Mouse (Mus musculus): ENCODE data around the gene Fads3.

Fads3 gene

DNA sequence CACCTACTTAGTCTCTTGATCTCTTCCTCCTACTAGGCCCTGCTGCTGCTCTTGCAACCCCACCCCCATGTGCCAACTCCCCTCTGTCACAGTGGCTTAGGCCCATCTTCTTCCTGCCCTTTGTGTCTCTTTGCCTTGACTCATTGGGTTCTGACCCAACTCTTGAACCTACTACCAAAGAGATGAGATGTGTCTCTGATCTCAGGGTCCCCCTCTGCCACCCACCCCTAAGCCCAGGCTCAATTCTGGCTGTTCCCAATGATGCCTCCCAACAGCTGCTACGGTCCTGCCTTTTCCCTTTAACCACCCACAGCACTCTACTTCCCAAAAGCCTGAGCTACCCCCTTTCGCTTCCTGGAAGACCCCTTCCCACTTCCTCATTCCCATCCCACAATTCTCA lies 19.4 kb upstream of the Fads3 start:
- DNase-seq (ENCODE audit: low spot score): no peak

DNA sequence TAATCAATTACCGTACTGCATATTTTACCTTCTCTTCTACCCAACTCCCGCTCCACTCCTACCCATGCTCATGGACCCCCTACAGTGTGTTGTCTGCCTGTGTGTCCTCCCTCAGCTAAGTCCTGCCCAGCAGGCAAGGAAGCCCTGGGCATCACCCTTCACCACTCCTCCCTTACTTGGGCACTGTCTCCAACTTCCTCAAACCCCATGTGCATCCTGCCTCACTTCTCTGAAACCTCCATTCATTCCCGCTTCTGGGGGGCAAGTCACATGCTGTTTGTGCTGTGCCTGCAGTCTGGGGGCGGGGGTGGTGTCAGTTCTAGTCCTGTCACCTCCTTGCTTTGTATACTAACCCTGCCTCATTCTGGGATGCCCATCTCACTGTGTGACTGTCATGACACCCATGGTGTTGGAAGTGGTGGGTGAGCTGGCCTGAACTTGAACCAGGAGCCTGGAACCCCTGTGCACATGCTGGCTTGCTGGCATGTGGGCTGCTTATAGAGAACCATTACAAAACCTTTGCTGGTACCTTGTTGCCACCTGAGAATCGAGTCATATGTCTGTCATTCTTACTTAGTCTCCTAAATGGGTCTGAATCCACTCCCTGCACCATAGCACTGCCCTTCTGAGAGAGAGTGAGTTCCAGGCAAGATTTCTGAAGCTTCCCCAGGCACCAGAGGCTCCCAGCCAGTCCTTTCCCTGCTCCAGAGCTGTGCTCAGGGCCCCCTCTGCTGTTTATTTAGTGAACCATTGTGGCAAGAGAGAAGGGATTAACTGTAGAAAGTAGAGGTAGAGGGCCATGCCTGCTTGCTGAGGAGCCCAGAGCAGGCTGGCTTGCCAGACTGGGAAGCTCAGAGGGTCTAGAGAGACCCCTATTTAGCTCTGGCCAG lies 18.7 kb upstream of the Fads3 start:
- peak; percentile 84 for DNase-seq (ENCODE audit: low spot score)

DNA sequence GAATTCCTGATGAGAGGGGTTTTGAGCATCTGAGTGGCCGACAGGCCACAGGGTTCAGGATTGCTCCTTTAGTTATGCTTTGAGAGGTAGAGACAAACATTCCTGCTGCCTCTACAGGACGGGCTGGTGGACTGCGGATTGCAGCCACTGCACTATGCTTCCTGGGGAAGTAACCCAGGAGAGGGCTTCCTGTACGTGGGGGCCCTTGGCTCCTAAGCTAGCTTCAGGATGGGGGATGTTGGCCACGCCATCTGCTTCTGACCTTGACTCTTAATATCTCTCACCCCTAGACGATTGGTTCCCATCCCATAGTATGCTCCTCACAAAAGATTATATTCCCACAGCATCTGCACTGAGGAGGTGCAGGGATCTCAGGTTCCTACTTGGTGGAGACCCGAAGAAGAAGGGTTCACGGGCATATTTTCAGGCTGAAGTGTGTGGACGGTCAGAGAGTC lies 18.0 kb upstream of the Fads3 start:
- no peak for DNase-seq (ENCODE audit: low spot score)

DNA sequence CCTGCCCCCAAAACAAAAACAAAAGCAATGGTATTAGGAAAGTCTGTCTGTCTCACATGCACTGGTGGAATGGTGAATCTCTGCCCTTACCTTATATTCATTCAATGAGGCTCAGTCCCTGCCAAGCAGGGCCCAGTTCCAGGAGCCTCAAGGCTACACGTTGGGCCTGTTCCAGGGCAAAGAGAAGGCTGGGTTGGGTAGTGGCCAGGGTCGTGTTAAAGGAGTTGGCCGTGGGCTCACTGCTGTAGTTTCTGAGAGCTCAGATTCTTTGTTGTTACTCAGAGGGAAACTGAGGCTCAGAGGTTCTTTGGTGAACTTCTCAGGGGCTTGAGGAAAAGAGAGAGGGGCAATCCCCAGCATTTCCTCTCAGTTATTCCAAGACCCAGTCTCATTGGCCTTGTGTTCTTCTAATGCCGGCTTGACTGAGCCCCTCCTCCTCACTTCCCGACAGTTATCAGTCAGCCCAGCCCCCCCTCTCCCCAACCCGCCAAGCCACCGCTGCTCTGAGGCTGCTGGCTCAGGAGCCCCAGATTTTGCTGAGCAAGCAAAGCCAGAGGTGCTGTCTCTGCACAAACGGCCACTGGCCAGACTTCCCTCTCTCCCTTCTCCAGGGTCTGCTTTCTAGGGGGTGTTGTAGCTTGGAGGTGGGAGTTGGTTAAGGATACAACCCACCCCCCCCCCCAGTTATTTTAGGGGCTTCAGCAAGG lies 16.0 kb upstream of the Fads3 start:
- peak; percentile 95 for DNase-seq (ENCODE audit: low spot score)

DNA sequence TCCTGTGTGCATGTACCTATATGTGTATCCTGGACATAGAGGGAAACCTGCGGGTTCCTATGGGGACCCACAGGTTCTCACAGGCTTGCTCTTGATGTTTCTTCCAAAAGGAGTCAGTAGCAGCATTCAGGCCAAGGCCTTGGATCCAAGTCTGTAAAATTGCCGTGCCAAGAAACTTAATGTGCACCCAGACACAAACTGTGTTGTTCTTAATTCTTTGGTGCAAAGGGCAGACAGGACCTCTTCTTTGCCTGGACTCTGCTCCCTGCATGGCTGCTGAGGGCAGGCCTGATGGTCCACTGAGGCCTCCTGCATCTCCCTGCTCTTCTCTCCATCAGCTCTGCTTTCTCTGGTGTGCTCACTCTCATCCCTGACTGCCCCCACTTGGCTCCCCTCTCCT lies 11.6 kb upstream of the Fads3 start:
- DNase-seq (ENCODE audit: low spot score): no peak

DNA sequence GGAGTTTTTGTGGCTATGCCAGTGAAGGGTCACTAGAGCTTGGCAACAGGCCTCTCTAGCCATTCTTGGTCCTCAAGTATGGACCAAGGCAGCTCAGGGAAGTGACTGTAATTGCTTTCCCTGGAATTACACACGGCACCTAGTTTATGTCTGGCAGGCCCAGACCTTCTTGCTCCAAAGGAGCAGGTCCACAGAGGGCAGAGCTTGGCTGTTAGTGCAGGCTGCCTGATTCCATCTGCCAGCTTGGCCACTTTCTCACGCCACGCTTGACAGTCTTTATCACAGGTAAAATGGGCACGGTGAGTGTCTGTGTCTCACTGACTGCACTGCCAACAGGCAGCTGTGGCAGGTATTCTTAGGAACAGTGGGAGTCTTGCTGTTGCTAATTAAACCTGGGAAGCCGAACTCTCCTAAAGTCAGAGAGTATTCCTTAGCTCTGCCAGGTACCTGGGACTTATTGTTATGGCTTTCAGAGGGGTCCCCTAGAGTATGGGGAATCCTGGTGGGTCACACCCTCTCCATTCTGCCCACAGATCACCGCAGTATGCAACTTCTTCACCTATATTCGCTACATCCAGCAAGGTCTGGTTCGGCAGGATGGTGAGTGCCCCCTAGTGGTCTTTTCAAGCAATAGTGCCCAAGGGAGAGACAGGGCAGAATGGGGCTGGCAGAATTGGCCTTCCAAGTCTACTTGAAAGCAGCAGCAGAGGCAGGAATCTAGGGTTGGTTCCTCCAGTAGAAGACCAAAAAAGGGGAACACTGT lies 8.0 kb upstream of the Fads3 start:
- DNase-seq (ENCODE audit: low spot score): peak; percentile 85

DNA sequence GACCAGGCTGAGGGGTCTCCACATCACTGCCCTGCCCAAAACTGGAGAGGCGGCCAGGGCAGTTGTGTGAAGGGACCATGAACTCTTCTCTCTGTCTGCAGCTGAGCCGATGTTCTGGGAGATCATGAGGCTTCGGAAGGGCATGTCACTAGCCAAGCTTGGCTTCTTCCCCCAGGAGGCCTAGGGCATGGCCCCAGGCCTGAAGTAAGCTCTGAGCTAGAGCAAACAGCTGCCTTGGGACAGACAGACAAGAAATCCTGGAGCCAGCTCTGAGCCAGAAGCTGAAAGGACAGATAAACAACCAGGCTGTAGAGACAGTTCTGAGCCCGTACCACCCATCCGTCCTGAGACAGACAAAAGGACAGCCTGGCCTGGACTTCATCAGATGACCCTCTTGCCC lies 7.0 kb upstream of the Fads3 start:
- peak; percentile 82 for DNase-seq (ENCODE audit: low spot score)

DNA sequence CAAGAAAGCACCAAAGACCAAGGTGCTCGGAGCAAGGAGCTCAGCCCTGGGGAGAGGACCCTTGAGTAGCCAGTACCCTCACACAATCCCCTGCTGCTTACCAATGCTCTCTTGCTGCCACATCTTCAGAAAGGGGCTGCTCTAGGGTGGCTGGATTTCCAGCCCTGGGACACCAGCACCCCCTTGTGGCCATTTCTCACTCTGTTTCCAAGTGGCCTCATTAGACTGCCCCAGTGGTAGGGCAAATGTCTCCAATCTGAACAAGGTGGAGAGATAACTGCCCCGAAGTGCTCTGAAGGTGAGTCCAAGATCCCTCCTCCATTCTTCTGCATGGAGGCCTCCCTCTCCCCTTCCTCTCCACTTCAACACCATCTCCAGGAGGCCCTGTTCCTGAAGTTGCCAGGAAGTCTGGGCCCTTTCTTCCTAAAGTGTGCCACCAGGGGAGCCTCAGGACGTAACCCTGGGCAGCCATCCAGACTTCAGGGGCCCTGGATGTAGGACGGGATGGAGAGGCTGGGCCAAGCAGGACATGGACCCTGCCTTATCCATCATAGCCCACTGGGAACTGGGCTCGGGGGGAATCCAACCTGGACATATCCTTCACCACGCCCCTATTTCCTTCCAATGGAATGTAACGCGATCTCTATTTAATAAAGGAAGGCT lies 6.5 kb upstream of the Fads3 start:
- peak; percentile 90 for DNase-seq (ENCODE audit: low spot score)

DNA sequence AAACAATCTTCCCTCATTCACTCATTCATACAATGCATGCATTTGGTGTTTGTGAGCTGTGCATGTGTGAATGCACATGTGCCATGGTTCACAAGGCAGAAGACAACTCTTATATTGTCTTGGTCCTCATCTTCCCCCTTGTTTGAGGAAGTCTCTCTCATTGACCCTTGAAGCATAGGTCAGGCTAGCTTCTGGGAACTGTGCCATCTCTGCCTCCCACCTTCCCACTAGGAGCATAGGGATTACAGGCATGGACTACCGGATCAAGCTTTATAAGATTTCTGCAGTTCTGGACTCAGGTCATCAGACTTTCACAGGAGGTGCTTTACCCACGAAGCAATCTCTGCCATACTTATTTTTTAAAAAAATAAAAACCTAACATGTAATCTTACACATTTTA lies 3.8 kb upstream of the Fads3 start:
- peak; percentile 45 for DNase-seq (ENCODE audit: low spot score)

DNA sequence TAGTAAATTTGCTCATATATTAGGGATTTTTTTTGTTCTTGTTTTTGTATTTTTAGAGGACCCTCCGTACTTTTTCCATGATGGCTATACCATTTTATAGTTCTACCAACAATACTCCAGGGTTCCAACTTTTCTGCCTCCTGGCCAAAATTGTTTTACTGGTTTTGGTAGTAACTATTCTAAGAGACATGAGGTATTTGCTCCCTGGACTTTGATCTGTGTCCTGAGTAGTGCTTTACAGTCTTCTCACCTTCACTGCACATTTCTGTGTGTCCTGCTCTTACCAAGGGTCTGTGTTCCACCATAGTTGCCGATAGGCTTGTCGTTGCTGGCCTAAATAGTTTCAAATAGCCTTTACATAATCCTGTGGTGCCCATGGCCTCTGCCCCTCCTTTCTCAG lies 3.0 kb upstream of the Fads3 start:
- no peak for DNase-seq (ENCODE audit: low spot score)

DNA sequence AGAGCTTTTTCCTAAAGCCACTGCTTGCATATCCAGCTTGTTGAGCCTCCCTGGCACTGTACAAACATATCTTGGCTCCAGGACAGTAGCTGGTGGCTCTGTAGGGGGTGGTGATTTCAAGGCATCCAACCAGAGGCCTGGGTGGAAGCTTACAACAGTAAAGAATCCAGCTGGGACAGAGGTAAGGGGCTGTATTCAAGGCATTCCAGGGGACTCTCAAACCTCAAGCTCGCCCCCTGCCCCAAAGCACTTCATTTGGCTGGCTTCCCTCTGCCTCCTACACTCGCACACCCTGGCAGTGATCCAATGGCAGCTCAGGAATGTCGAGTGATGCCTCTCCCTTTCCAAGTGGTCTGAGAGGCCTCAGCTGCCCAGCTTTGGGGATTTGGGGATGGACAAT lies 2.5 kb upstream of the Fads3 start:
- DNase-seq (ENCODE audit: low spot score): peak; percentile 96

DNA sequence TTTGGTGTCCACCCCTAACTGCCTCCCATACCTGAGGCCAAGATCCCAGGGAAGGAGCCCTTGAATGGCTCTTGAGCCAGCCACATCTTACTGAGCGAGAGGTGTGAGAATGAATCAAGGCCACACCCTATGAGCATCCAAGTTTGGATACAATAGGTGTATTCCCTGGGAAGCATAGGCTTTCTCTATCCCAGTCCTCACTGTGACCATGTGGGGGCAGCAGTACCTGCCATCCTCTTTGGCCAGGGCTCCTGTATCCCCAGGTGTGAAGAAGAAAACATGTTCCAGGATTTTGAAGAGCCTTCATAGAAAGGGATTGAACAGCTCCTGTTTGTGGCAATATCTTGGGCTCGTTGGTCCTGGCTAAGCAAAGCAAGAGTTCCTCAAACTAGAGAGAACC lies 1.8 kb upstream of the Fads3 start:
- no peak for DNase-seq (ENCODE audit: low spot score)

DNA sequence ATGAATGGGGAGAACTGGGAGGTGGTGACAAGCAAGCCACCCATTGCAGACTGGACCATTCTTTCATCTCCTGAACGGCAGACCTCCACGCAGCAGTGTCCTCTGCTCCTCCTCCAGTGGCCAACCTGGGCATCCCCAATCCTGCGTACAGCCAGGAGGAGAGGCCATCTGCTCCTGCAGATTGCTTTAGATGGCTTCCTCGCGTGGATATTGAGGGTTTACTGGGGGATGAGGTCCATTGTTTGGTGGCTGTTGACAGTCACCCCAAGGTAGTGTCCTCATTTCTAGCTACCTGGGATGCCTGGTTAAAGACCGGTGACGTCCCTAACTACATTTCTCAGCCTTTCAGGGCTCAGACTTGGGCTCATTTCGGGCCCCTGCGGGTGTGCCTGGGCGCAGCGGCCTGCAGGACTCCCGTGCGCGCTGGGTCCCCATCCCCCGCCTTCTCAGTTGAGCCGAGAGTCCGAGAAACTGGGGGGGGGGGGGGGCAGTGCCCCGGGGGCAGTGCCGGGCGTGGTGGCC lies 442 bp upstream of the Fads3 start:
- no peak for DNase-seq (ENCODE audit: low spot score)

DNA sequence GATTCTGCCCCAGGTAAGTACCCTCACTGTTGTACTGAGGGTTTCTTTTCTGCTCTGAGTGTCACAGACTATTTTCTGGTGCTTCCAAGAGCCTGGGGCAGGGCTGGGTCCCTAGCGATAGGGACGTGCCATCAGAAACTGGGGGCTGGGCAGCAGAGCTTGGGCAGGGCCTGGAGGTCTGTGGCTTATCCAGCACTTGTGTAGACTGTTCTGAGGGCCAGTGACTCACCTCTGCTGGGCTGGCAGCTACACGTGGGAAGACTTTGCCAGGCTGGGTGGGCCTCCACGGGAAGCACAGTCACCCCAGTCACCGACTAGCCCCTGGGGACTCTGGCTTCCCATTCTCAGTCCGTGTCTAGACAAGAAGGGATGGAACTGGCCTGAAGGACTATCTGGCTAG lies 863 bp downstream of the Fads3 start:
- DNase-seq (ENCODE audit: low spot score): no peak

DNA sequence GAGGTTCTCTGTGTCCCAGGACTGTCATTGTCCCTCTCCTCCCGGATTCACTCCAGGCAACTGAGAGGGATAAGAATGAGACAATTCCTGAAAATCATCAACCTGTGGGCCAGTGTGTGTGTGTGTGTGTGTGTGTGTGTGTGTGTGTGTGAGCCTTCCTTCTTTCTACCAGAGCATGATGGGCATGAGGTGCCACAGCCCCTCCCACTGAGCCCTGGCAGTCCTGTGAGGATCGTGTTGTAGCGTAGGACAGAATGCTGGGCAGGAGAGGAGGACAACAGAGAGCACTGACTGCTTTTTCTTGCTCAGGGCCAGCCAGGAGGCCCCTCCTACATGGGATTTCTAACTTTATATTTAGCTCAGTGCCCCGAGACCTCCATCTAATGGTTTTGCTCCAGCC lies 1.4 kb downstream of the Fads3 start:
- DNase-seq (ENCODE audit: low spot score): peak; percentile 58

DNA sequence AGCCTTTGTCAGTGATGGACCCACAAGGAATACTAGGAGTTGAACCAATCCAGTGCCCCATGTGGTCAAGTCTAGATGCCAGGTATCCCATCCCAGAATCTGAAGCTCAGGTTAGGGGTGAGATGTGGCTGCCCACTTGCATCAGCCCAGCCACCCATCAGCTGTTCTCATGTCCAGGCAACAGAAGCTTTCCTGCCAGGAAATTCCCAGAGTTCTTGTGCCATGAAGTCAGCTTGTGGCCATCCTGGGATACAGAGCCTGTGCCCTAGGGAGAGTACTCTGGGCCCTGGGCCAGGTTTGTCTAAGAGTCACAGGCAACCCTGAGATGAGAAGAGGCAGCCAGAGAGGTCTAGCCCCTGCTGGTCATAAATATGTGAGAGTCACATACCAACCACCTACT lies 2.3 kb downstream of the Fads3 start:
- DNase-seq (ENCODE audit: low spot score): peak; percentile 96

DNA sequence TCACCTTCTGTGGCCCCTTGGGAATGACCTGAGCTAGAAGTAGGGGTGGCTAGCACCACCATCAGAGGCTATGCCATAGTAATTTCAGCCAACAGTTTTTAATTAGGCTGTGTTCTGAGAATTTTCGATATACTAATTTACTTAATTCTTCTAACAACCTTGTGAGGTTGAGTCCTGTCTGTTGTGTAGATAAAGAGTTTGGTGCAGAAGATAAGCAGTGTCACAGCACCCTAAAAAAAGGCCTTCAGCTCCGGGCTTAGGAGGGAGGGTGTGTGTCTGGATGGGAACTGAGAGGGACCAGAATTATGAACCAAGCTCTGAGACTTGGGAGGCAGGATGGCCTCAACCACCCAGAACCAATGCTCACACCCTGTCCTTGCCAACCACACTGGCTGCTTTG lies 4.3 kb downstream of the Fads3 start:
- DNase-seq (ENCODE audit: low spot score): no peak

DNA sequence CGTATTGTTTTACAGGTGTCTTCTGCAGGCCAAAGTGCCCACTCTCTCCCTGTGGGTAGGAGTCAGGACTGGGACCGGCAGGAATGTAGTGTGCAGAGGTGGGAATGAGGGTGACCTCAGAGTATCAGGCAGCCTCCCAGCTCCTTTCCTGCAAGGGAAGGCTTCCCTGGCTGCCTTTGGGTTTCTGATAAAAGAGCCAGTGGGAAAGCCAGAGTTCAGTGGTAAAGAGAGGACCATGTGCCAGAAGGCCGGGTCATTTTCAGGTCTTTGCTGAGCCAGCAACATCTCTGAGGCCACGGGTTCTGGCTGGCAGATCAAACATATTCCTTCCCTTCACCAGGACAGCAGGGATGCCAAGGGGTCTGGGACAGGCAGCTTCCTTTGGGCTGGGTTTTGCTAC lies 5.0 kb downstream of the Fads3 start:
- no peak for DNase-seq (ENCODE audit: low spot score)

DNA sequence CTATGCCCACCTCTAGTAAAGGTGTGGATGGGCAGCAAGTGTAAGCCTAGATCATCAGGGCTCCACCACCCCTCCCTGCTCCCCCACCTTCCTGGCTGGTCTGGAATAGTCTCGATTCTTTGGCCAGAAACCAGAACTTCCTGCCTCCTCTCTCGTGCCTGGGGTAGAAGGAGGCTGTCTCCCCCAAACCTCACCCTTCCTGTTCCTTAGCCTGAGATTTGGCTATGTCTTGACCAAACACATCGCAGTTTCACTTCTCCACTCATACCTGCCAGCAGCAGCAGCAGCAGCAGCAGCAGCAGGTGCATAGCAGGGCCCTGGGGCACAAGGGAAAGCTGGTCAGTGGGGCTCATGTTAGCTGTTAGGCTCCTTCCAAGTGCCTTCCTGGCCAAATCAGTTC lies 5.6 kb downstream of the Fads3 start:
- DNase-seq (ENCODE audit: low spot score): no peak

DNA sequence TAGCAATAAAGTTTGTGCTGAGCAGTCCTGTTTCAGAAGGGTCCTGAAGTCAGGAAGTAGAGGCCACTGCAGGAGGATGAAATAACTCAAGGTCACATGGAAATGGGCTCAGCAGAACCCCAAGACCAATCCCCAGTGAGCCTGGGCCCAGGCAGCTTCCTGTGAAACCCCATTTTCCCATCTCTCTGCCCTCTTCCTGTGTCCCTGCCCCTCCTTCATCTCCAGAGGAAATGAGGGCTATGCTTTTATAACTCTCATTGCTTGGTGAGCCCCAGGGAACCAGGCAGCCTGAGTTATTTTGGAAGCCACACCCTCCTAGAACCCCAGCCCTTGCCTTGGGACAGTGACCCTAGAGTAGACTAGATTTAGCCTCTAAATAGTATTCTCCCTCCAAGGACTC lies 8.2 kb downstream of the Fads3 start:
- DNase-seq (ENCODE audit: low spot score): no peak

DNA sequence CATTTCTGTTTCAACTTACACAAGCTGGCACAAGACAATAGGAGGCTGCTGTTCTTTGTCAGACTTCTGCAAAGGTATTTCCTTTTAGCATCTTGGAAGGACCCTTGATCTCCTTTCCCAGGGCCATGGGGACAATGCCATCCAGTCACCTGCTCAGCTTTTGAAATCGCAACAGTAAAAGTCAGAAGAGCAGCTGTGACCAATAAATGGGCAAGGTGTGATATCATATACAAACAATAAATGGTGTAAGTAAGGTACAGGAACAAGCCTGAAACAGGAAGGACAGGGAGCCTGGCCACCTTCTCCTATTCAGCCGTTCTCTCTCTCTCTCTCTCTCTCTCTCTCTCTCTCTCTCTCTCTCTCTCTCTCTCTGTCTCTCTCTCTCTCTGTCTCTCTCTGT lies 9.1 kb downstream of the Fads3 start:
- no peak for DNase-seq (ENCODE audit: low spot score)

DNA sequence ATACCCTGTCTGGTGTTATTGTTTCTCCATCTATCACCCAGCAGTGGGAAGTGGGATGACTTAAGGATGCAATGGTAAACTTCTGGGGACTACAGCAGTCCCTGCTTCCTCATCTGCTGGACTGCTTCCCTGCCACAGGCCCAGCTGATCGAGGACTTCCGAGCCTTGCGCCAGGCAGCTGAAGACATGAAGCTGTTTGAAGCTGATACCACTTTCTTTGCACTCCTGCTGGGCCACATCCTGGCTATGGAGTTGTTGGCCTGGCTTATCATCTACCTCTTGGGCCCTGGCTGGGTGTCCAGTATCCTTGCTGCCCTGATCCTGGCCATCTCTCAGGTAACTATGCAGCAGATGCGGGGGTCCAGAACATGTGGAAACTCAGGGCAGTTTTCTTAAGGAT lies 11.3 kb downstream of the Fads3 start:
- no peak for DNase-seq (ENCODE audit: low spot score)

Measured in adipocyte (in vitro differentiated cells).